Mouse (Mus musculus): ENCODE data around the gene Hoxb13.

The Hoxb13 gene

GRCm38 (mm10) chr11:96189810-96190522 lies 4.2 kb upstream of the Hoxb13 start:
- DNase-seq: no peak

DNA sequence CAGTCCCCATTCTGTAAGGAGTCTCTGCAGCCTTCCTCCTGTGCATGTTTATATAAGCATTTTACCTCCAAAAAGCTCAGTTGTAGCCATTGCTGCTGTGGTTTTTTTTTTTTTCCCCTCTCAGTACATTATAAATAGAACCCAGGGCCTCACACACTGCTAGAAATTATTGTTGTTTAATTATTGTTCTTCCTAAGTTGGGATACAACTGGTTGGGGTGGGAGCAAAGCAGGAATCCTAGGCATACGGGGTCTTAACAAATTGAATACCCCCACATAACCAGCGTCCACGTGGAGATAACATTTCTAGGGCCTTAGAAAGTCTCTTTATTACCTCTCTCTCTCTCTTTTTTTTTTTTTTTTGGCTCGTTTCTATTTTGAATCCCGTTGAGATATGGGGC lies 3.0 kb upstream of the Hoxb13 start:
- no peak for DNase-seq

DNA sequence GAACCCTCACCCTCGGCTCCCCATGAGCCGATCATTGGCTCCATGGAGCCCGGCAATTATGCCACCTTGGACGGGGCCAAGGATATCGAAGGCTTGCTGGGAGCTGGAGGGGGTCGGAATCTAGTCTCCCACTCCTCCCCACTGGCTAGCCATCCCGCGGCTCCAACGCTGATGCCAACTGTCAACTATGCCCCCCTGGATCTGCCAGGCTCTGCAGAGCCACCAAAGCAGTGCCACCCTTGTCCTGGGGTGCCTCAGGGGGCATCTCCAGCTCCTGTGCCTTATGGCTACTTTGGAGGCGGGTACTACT lies 240 bp downstream of the Hoxb13 start:
- no peak for DNase-seq

DNA sequence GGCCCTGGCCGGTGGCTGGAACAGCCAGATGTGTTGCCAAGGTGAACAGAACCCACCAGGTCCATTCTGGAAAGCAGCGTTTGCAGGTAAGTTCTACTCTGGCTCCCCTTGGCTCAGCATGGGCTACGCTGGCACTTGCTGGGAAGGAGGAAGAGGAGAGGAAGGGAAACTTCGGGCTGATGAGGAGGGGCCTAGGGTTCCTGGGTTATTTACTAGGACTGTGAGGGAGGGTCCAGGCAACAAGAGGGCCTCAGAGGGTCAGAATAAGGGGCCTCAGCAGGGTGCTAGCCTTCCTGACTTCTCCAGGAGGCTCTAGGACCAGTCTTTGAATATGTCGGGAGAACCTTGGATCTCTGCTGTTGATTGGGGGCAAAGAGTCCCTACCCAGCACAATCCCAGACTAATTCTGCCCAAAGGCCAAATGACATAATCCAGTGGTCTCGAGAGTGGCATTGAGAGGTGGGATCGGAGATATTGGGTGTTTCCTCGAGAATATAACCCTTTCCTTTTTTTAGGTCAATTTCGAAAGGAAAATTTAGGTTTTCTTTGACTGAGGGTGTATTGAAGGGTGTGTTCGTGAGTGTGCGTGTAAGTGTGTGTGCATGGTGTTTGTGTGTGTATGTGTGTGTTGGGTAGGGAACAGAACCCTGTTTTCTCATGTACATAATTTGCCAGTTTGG lies 985 bp downstream of the Hoxb13 start:
- no peak for DNase-seq

GRCm38 (mm10) chr11:96195769-96196280 lies 1.7 kb downstream of the Hoxb13 start:
- DNase-seq: no peak

- peak; percentile 42 to 58 for DNase-seq
Observed at GRCm38 (mm10) chr11:96198642-96199041, 4.5 kb downstream of the Hoxb13 start.

DNA sequence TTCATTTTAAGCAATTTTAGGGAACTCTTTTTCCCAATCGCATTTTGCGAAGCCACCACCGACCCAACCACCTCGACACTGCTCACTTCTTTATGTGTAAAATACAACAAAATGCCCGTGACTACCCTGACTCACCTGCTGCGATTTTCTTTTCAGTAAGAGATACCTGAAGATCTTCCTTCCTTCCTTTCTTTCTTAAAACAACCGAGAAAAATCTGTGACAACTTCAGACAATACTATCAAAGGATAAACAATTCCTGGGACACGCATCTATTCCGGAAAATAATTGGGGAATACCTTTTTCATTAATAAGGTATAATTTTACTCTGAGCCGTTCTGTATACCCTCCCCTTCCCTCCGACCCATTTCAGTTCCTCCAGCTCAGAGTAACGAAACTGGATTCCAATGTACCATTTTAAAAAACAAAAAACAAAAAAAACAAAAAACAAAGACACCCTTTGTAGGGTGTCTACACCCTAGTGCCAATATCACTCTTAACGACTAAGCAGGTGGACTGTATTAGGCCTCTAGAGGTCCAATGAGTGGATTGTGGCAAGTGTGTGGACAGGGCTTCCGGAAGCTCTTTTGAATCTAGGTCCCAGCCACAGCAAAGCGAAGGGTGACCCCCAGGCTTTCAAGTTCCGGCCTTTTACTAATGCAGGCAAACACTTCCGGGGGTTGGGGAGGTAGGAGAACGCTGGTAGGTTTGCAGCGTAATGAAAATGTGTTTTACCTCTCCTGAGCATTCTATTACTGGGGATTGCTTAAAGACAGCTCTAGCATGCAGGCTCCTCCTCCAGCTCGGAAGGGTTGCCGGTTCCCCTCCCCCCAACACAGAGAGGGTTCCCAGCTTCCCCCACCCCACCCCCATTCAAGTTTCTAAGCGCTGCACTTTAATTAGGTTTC lies 5.3 kb downstream of the Hoxb13 start:
- DNase-seq: no peak

GRCm38 (mm10) chr11:96200183-96200655 lies 6.1 kb downstream of the Hoxb13 start:
- DNase-seq: no peak

- DNase-seq: no peak
Observed at GRCm38 (mm10) chr11:96201741-96202140, 7.6 kb downstream of the Hoxb13 start.

- no peak for DNase-seq
Observed at GRCm38 (mm10) chr11:96202401-96203081, 8.4 kb downstream of the Hoxb13 start.

DNA sequence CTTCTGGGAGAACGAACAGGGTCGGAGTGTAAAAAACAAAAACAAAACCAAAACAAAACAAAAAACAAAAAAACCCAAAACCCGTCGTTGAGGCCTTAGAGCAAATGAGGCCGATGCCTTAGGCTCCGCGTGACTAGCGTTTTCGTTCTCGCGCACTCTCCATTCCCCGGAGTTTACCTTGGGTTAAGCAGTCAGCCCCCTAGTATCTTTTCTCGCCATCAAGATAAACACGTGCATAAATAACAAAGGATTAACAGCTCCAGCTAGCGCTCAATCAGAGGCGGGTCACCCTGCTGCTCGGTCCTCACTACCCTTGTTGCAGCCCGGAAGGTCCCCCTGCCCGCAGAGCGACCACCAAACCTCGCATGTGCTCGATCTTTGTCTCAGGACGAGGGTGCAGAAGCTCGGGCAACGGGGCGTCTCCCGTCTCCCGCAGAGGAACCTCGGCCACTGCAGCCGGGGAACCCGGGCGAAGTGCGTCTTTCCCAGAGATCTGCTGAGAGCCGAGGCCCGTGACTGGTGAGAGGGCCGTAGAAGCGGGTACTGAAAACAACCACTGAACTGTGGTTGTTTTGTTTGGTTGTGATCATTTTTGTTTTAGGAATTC lies 9.2 kb downstream of the Hoxb13 start:
- DNase-seq: peak in 1 of 2 experiments; percentile 34

DNA sequence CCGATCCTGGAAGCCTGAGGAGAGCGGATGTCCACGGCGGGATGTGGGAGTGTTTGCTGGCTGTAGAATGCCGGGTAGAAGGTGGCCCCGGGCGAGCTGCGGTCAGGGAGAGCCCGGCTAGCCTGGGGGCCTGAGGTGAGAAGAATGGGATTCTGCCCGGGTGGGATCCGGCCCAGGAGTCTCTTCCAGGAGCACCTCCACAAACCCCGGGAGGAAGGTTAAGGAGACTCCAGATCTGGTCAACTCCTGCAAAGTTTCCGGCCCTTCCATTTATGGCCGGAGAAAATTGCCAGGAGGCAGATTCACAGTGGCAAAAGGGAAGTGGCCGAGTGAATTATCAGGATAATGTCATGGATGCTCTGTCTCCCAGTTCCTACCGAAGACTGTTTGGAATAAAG lies 9.7 kb downstream of the Hoxb13 start:
- DNase-seq: peak in 1 of 2 experiments; percentile 27

DNA sequence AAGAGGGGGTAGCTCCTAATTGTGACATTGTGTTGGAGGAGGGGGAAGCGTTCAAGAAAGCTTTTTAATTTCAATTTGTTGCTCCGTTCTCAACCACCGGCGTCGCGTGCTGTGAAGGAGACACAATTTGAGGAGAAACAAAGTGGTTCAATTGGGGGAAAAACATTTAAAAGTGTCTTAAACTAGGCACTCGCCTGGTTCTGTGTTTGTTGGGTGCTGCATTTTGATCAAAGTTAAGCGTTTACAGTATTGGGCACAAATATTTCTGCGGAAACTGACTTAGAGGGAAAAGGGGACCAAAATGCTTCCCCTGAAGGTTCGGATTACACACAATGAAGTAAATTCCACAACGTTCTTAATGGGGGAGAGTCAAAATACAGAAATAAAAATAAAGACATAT lies 10.2 kb downstream of the Hoxb13 start:
- DNase-seq: no peak

DNA sequence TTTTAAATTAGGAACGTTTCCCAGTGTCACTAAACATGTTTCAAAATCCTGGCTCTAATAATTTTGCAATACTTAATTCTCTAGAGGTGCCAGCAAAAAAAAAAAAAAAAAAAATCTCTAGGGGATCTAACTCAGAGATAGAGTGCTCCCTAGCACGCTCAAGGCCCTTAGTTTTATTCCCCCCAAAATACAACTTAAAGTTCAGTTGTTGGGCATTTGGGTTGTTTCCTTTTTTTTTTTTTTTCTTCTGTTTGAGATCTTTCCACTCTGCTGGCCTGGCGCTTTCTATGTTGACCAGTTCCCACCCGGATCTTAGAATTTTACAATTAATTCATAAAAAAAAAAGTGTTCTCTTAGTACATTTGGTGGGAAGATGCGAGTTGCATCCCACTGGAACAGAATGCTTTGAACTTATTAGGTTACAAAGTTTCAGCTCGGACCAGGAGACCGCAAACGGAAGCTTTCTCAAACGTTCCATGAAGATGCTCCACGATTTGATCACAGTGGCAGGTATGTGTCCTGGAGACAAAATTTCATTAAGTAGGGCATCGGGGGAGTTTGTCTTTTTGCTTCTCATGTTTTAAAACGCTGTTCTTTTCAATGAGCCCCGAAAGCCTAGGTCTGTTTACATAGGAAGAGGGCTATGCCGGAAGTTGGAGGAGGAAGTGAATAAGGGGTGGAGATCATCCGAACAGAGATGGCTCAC lies 11.5 kb downstream of the Hoxb13 start:
- DNase-seq: no peak

GRCm38 (mm10) chr11:96223813-96224212 lies 29.7 kb downstream of the Hoxb13 start:
- peak in 1 of 2 experiments; percentile 38 for DNase-seq

DNA sequence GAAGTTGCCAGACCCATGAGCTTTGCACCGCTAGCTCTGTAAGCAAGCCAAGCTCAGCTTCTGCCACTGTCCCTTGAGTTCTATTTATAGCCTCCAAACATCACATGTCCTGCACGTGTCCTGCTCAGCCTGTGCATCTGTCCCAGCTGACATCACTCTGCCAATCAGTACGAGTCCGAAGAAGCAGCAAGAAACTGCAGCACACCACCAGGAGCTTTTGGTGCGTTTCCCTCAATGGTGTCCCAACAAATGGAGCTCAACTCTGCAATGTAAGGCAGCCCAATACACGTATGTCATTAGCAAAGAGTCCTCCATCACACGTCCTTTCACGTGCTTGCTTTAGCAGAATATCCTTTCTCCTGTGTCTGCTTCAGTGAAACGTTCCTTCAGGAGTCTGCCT lies 33.6 kb downstream of the Hoxb13 start:
- DNase-seq: no peak

DNA sequence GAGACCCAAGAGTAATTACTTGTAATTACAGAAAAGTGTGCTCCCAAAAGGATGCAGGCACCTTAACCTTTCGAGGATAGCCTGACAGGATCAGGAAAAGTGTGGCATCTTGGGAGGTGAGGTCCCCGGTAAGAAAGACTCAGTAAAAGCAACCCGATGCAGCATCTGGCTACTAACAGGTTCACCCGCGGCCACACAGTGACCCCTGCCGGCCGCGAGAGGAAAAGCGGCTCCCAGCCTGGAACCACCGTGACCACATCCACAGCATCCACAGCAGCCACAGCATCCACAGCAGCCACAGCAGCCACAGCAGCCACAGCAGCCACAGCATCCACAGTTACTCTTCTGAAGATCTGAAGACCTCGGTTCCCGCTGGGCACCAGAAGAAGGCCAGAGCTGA lies 40.8 kb downstream of the Hoxb13 start:
- peak in 1 of 2 experiments; percentile 80 for DNase-seq

DNA sequence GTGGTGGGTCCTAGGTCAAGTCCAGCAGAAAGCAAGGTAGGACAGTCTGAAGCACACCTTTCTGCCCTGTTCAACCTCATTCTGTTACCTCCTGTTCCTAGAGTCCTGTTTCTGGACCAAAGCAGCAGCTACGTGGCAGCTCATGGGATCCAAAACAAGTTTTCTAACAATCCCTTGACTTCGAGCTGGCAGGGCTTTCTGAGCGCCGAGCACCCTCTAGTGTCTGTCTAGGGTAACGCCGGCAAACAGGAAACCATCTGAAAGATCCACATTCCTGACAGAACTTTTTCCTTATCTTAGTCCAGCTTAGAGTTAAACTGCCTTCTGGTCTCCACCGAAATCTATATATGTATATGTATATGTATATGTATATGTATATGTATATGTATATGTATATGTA lies 46.1 kb downstream of the Hoxb13 start:
- peak; percentile 53 to 79 for DNase-seq

Data from kidney, postnatal 36 days (tissue).